Mouse (Mus musculus) frontal cortex, adult 2 months (tissue): ENCODE measurements around the gene Isca2. TPM values are rescaled to one million over a fixed set of nuclear protein-coding genes. Genes with fewer than 3 reads are reported as not detected.

ENCODE experiments used
- DNase-seq, 2 experiments: peaks; one replicate each; pipeline ENCODE4 v3.0.0; 2022; ENCODE audit warnings: low spot score in 1 of 2; ENCODE audit errors: extremely low spot score in 1 of 2
- polyA plus RNA-seq: library from polyadenylated mRNA; depleted of rRNA; stranded (reverse); fragments of >200 nt; gene quantifications from 2 replicates; pipeline ENCODE4 v1.2.3, GENCODE M21; 2012; rRNA removed

Isca2 gene
- polyA plus RNA-seq, result 87.2 and 90.7 TPM in 2 replicates

DNA sequence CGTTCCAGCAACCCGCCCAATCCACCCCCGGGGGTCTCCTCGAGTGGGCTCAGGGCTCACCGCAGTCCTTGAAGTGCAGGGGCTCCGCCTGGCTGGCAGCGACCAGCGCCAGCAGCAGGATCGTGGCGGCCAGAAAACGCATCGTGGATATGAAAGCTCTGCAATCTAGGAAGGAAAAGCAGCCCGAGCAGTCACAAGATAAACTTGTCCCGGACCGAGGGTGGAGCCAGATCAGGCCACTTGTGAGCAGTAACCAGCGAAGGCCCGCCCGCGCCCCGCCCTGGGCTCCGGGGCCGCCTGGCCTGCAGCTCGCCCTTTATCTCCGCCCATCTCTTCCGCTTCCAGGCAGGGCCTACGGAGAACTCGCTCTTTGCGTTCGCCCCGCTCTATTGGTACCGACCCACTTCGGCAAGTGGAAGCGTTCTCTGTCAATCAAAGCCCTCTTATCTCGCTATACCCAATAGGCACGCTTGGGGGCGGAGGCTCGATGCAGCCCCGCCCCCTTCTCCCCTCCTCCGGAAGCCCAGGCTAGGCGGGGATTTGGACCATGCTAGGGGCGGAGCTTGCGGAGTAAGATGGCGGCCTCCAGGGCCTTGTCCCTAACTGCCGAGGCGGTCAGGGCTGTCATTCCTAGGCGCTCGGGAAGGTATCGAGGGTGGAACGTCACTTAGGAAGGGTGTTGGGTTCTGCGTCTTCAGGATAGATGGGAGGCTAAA is at the start of gene Isca2, which contains the start of gene Npc2:
Gene Isca2, plus strand, starts transcription at position 526 of the 716 bp plus-strand sequence.
Gene Npc2, minus strand, starts transcription at position 427 of the 716 bp plus-strand sequence.
- DNase-seq, result peak; percentile 98

- no peak for DNase-seq
These were observed 46.7 kb upstream of the Isca2 start for GRCm38 (mm10) chr12:84726391-84726790.

DNA sequence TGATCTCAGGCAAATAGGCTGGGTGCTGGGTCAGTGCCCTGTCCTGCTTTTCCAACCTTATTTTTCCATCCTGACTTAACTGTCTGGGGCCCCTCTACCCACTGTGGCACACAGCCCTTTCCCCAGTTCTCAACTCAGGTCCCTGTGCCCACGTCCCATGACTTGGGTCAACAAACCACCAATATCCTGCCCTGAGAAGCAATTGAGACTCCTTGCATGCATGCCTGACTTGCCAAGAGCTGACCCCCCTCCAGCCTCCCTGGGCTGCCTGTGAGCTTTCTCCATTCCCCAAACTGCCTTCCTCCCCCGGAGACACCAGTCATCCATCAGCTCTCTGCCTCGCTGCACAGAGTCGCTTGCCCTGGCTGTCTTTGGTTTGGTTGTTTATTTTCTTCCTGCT is 46.1 kb upstream of the Isca2 start:
- no peak for DNase-seq

GRCm38 (mm10) chr12:84727434-84727833 is 45.6 kb upstream of the Isca2 start:
- DNase-seq, result no peak

DNA sequence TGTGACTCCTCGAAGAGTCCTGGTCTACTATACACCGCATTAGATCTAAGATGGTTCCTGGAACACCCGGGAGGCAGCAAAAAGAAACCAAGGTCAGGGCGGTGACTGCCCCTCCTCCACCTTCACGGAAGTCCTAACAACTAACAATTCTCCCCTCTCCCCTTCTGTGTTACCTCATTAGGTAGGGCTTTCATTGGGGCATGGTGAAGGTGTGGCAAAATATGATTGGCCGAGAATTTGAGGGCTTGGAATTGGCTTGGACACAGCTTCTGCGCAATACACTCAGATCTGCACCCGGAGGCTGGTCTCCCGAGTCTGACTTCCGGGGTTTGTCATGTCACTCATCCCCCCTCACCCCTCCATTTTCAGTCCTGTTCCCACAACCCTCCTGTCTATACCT is 44.6 kb upstream of the Isca2 start:
- no peak for DNase-seq

DNA sequence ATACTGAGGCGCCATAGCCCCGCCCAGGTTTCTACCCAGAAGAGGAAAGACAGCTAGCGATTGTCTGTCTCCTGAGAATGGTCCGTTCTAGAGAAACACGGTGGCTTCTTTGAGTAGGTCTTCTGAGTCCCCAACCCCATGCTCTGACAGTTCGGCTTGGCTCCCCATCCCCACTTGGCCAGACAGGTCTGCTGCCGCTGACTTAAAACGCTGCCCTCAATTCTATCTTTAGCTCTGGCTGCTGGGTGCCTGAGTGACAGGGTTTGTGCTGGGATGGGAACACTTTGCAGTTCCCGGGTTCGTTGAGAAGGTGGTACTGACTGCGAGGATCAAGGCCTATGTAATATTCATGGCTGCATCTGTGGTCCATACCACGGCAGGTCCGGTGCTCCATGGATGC is 39.7 kb upstream of the Isca2 start:
- no peak for DNase-seq

GRCm38 (mm10) chr12:84743496-84743895 is 29.6 kb upstream of the Isca2 start:
- DNase-seq, result no peak

DNA sequence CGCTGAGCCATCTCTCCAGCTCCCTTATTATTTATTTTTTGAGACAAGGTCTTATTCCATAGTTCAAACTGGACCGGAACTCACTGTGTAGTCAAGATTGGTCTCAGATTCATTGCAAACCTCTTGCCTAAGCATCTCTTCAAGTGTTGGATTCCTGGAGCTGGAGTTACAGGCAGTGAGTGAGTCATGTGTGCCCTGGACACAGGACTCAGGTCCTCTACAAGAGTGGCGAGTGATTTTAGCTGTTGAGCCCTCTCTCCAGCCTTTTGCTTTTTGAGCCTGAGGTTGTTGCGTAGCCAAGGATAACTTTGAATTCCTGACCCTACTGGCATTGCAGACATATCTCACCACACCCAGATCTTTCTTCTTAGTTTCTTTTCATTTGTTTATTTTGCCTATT is 27.4 kb upstream of the Isca2 start:
- DNase-seq, result no peak

DNA sequence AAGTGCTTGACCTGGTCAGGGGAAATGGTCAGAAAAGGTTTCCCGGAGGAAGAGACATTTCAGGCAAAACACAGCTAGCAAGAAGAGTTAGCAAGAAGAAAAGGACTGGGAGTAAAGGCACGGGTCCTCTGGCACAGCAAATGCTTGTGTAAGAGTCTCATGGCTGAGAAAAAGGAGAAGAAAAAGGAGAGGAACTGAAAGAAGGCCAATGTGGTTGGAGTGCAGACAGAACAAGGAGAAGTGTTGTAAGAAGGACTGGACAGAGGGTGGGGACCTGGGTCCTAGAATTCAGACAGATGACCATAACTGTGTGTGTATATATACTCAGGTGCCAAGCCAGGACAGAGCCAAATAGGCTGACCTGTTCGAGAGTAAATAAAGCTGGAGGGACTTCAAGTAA is 24.9 kb upstream of the Isca2 start:
- no peak for DNase-seq

- no peak for DNase-seq
These were observed 22.4 kb upstream of the Isca2 start for GRCm38 (mm10) chr12:84750661-84751060.

- DNase-seq, result peak in 1 of 2 experiments; percentile 26
These were observed 20.7 kb upstream of the Isca2 start for GRCm38 (mm10) chr12:84752131-84752977.

- peak in 1 of 2 experiments; percentile 67 for DNase-seq
These were observed 17.9 kb upstream of the Isca2 start for GRCm38 (mm10) chr12:84755008-84755695.

DNA sequence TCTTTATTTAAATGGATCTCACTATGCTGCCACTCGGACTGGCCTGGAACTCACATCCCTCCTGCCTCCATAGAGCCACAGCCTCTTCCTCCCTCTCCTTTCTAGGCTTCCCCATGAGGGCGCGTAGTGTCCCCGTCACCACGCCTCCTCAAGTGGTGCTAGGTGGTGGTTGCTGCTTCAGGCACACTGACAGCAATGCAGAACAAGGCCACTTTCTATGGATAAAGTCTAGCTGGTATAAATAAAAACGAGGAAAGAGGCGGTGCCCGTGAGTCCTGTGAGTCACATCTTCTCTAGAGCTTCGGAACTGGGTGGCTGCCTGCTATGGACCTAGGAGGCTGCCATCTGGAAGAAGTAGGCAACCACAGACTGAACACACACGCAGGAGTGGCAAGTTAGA is 17.0 kb upstream of the Isca2 start:
- peak; percentile 75 to 81 for DNase-seq

DNA sequence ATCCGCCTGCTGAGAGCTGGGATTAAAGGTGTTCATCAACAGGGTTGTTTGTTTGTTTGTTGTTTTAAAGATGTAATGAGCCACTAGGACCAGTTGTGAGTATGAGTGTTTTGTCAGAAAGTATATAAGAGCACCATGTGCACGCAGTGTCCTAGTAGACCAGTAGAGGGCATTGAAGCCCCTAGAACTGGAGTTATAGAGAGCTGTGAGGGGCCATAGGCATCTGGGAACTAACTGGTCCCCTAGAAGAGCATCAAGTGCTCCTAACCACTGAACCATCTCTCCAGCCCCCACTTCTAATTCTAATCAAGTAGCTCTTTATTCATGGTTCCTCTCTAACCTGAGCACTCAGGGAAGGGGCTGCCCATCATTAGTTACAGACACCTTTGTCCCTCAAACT is 14.0 kb upstream of the Isca2 start:
- DNase-seq, result no peak

DNA sequence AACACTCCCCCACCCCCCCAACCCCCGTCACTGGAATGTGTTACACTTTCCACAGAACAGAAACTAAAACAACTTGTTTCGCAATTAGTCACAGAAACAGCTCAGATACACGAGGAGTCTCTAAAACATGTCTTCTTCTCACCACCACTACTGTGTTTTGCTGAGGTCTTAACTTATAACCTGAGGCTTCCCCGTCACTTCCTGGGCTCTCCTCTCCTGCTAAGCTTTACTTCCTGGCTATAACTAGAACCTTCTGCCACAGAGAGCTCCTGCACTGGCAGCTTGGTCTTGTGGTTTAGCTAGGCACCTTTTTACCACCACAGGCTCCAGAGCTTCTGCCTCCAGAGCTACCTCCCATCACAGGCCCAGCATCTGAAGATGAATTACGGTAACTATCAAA is 10.5 kb upstream of the Isca2 start:
- DNase-seq, result no peak

DNA sequence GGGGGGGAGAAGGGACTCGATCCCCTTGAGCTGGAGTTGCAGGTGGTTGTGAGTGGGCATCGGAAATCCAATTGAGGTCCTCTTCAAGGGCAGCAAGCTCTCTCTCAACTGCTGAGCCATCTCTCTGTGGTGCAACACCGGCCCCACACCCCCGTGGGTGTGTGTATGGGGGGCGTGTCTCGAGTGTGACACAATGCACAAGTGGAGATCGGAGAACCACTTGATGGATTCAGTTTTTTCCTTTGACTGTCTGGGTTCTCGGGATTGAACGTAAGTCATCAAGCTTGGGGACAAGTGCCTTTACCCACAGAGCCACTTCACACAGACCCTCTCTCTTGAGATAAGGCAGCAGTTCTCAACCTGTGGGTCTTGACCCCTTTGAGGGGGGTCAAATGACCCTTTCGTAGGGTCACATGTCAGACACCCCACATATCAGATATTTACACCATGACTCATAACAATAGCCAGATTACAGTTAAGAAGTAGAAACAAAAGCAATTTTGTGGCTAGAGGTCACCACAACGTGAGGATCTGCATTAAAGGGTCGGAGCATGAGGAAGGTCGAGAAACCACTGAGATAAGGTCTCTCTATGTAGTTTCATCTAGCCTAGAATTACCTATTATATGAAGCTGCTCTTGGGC is 9.4 kb upstream of the Isca2 start:
- no peak for DNase-seq

DNA sequence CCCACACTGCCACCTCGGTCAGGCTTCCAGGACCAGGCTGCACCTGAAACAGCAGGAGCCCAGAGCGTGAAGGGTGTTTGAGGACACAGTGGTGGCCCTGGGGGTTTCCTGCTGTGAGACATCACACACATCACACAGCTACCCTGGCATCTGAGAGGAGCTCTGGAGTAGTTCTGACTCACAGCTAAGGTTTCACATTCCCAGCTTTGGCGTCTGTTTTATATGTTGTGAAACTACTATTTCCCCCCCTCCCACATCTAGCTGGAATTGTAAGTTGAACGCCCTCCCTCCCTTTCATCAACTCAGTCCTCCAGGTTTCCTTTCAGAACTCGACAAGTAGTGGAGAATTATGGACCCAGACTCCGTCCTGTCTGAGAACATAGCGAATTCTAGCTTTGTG is 8.3 kb upstream of the Isca2 start:
- no peak for DNase-seq

- no peak for DNase-seq
These were observed 7.5 kb upstream of the Isca2 start for GRCm38 (mm10) chr12:84765506-84765905.

GRCm38 (mm10) chr12:84766113-84766735 is 6.8 kb upstream of the Isca2 start:
- no peak for DNase-seq

DNA sequence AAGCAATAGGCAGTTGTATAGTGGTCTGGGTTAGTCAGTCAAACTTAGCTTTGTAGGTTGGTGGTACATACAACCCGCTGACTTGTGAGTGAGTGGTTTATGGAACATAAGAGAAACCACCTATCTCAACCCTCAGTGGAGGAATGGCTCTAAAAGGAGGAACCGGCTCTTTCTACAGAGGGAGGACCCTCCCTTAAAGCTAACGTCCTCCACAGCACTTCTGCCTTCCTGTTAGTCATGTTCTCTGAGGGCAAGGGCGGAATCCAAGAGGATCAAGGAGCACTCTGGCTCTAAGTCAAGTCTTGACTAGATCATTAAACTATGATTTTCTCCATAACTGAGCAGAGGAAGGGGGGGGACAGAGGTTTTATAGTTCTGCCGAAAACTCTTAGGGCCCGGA is 5.5 kb upstream of the Isca2 start:
- no peak for DNase-seq
